Mouse (Mus musculus) Patski (cell line): ENCODE measurements around the gene Gemin4. TPM values are rescaled to one million over a fixed set of nuclear protein-coding genes. Genes with fewer than 3 reads are reported as not detected.
A peak's percentile ranks its signal among the peaks of the same experiment; 100 is the strongest.

Experiments
- ATAC-seq: fragments of 100-300 bp; one replicate; pipeline ENCODE4 v1.8.0; 2021
- CTCF ChIA-PET: fragments of 350-600 bp; sonication (Branson Sonifier 250); formaldehyde crosslinking; loops from one replicate; lab custom pipeline; 2022; ENCODE audit warnings: inconsistent platforms; lab: Charles Lee
- POLR2A ChIA-PET: fragments of 350-600 bp; sonication (Branson Sonifier 250); formaldehyde crosslinking; loops from one replicate; lab custom pipeline; 2022; ENCODE audit warnings: antibody characterized with exemption, inconsistent platforms; lab: Charles Lee
- DNase-seq: peaks from one replicate; pipeline ENCODE4 v3.0.0-alpha.2; 2011; ENCODE audit warnings: low read depth, low spot score
- H3K27me3 ChIP-seq: fragments of 371-371 bp; one replicate; pipeline ENCODE4 v1.5.1; 2021
- CTCF ChIP-seq: fragments of 100-300 bp; IDR thresholded peaks from one replicate; pipeline ENCODE4 v1.5.1; 2021
- in situ Hi-C: fragments of 300-500 bp; cut with MboI; formaldehyde crosslinking; loops from 3 replicates; pipeline ENCODE4 v1.11.1; 2018; ENCODE audit warnings: low pct_unique_long_range_greater_than_20kb, mixed read lengths
- polyA plus RNA-seq: library from polyadenylated mRNA; unstranded; gene quantifications from one replicate; pipeline ENCODE4 v1.2.3, GENCODE M21; 2021

Gene Gemin4
- polyA plus RNA-seq = 4.4 TPM

- TF ChIP-seq CTCF = peak; percentile 98
- peak; percentile 93 for ATAC-seq
- H3K27me3 ChIP-seq = no peaks in the 10 kb centered on the region
- ChIA-PET CTCF (interaction anchor here (0.6 to 2.4 kb wide), 7 partner anchors 13 to 243 kb away, joined by 3 to 8 read pairs (median 3); no protein-coding TSS in a partner anchor), POLR2A (interaction anchor here (1.0 to 1.6 kb wide), 2 partner anchors 21 to 23 kb away, joined by 3 to 5 read pairs; no protein-coding TSS in a partner anchor)
- peak; percentile 79 for DNase-seq
- in situ Hi-C loops = no loop called here
These were observed at the start of gene Gemin4, which contains the start of gene Dbil5 for GRCm38 (mm10) chr11:76217390-76217800. Gemin4 (minus strand) TSS chr11:76217664. Dbil5 (plus strand) TSS chr11:76217608.

- no peaks in the 10 kb centered on the region for H3K27me3 ChIP-seq
- TF ChIP-seq CTCF = no peak
- in situ Hi-C loops = no loop called here
- ATAC-seq (no peak), DNase-seq (no peak)
- ChIA-PET POLR2A (no interaction called here), CTCF (interaction anchor here (0.9 to 1.4 kb wide), 4 partner anchors 9 to 137 kb away, joined by 3 to 7 read pairs (median 3); no protein-coding TSS in a partner anchor)
These were observed 45.3 kb upstream of the Gemin4 start for GRCm38 (mm10) chr11:76262611-76263351.

- ATAC-seq = no peak
- no peaks in the 10 kb centered on the region for H3K27me3 ChIP-seq
- in situ Hi-C loops = no loop called here
- DNase-seq = no peak
- ChIA-PET CTCF (no interaction called here), POLR2A (no interaction called here)
- no peak for TF ChIP-seq CTCF
These were observed 43.8 kb upstream of the Gemin4 start for GRCm38 (mm10) chr11:76261224-76261623.

- ChIA-PET POLR2A (no interaction called here), CTCF (interaction anchor here (0.9 kb wide), 1 partner anchor 131 kb away, joined by 3 read pairs; no protein-coding TSS in a partner anchor)
- in situ Hi-C loops = no loop called here
- no peaks in the 10 kb centered on the region for H3K27me3 ChIP-seq
- TF ChIP-seq CTCF = no peak
- DNase-seq (no peak), ATAC-seq (no peak)
These were observed 43.0 kb upstream of the Gemin4 start for GRCm38 (mm10) chr11:76260208-76261050.

GRCm38 (mm10) chr11:76258511-76258910, 41.0 kb upstream of the Gemin4 start:
- no peaks in the 10 kb centered on the region for H3K27me3 ChIP-seq
- ATAC-seq (no peak), DNase-seq (no peak)
- ChIA-PET POLR2A (no interaction called here), CTCF (no interaction called here)
- in situ Hi-C loops = no loop called here
- TF ChIP-seq CTCF = no peak

- POLR2A ChIA-PET = no interaction called here
- ATAC-seq (no peak), DNase-seq (no peak)
- in situ Hi-C loops = no loop called here
- no peak for TF ChIP-seq CTCF
- CTCF ChIA-PET = interaction anchor here (1.4 to 6.7 kb wide), 2 partner anchors 12 to 142 kb away, joined by 4 to 45 read pairs; partner anchors contain the start of gene Nxn
- no peaks in the 10 kb centered on the region for H3K27me3 ChIP-seq
These were observed 39.9 kb upstream of the Gemin4 start for GRCm38 (mm10) chr11:76257386-76257785.

- ATAC-seq (no peak), DNase-seq (no peak)
- POLR2A ChIA-PET = interaction anchor here (0.9 to 1.2 kb wide), 3 partner anchors 61 to 142 kb away, joined by 3 read pairs; no protein-coding TSS in a partner anchor
- in situ Hi-C loops = no loop called here
- CTCF ChIA-PET = interaction anchor here (6.7 kb wide), 1 partner anchor 143 kb away, joined by 45 read pairs; the partner anchor contains the start of gene Nxn
- no peaks in the 10 kb centered on the region for H3K27me3 ChIP-seq
- TF ChIP-seq CTCF = no peak
These were observed 38.7 kb upstream of the Gemin4 start for GRCm38 (mm10) chr11:76256129-76256528.

- ChIA-PET POLR2A (interaction anchor here (1.2 kb wide), 2 partner anchors 62 to 143 kb away, joined by 3 read pairs; no protein-coding TSS in a partner anchor), CTCF (interaction anchor here (6.7 kb wide), 1 partner anchor 144 kb away, joined by 45 read pairs; the partner anchor contains the start of gene Nxn)
- no peak for ATAC-seq
- H3K27me3 ChIP-seq = no peaks in the 10 kb centered on the region
- DNase-seq = no peak
- no peak for TF ChIP-seq CTCF
- in situ Hi-C loops = no loop called here
These were observed 38.1 kb upstream of the Gemin4 start for GRCm38 (mm10) chr11:76255431-76256001.

GRCm38 (mm10) chr11:76253918-76254264, 36.4 kb upstream of the Gemin4 start:
- H3K27me3 ChIP-seq = no peaks in the 10 kb centered on the region
- in situ Hi-C loops = loop anchor here (5.0 kb wide), 2 partner anchors 58 to 148 kb away; no protein-coding TSS in a partner anchor
- POLR2A ChIA-PET = interaction anchor here (1.1 kb wide), 2 partner anchors 12 to 145 kb away, joined by 3 to 5 read pairs; partner anchors contain the start of gene Nxn
- ATAC-seq (no peak), DNase-seq (no peak)
- CTCF ChIA-PET = interaction anchor here (0.6 to 6.7 kb wide), 20 partner anchors 8 to 155 kb away, joined by 3 to 45 read pairs (median 4); partner anchors contain the start of genes Nxn and Timm22
- no peak for TF ChIP-seq CTCF
